ENCODE assay signal across 8 mouse cellular contexts in genomic region chr1:135728631-135729366, GRCm38 (mm10). TPM values are rescaled to one million over a fixed set of nuclear protein-coding genes. Genes with fewer than 3 reads are reported as not detected.
DNase-seq lines count a peak whose midpoint lies in the region; ATAC-seq and TF ChIP-seq lines count a peak whose summit lies in the region.

No protein-coding gene starts in this region.

- peak; percentile 98 for TF ChIP-seq POLR2A in lung, adult 2 months (IDR thresholded peaks at IDR 0.05; ENCODE audit: borderline replicate concordance, extremely low read depth, low read depth, low read length)

- peaks cover 0 to 19% of the 10 kb centered on the region in 2 experiments; a peak in 3 of 4 replicates for H3K4me1 ChIP-seq in ES-E14 (ENCODE audit: control insufficient read depth in 2 of 2, insufficient read depth in 2 of 2, low read length in 2 of 2, poor library complexity in 1 of 2)
- H3K4me1 ChIP-seq in forebrain, embryonic 14.5 days (ENCODE audit: control insufficient read depth, insufficient read depth, low read length): peaks cover 27% of the 10 kb centered on the region
- peaks cover 18% of the 10 kb centered on the region for H3K4me1 ChIP-seq in lung, adult 2 months (ENCODE audit: control insufficient read depth, insufficient read depth, low read length)
- peaks cover 32% of the 10 kb centered on the region for H3K4me1 ChIP-seq in neural tube, embryonic 15.5 days

- 0 out of 2 replicates have a peak, but pooled peaks have one; percentile 50 for ATAC-seq in cerebellum, adult (ENCODE audit: insufficient number of reproducible peaks, low FRiP score, low TSS enrichment)
- ATAC-seq in forebrain, embryonic 14.5 days: peak; percentile 85
- peak; percentile 85 for ATAC-seq in neural tube, embryonic 15.5 days (ENCODE audit: low FRiP score)

- intact Hi-C loops in heart, postnatal 14 days (cut with DNase I): no loop called here

- no peak overlapping the region for H3K27ac ChIP-seq in ES-E14 (ENCODE audit: insufficient read depth, low read depth, low read length, poor library complexity, severe bottlenecking)
- no peak overlapping the region for H3K27ac ChIP-seq in forebrain, embryonic 14.5 days (ENCODE audit: low read depth, low read length)
- H3K27ac ChIP-seq in neural tube, embryonic 15.5 days (replicated peaks): peak overlapping the region; percentile 54; the same call in 1 of the 2 replicates

- H3K9me3 ChIP-seq in ES-E14 (ENCODE audit: control insufficient read depth, insufficient read depth, low read depth, low read length): no peaks in the 10 kb centered on the region
- H3K9me3 ChIP-seq in forebrain, embryonic 14.5 days (replicated peaks; ENCODE audit: control insufficient read depth, low read length): no peaks in the 10 kb centered on the region
- no peaks in the 10 kb centered on the region for H3K9me3 ChIP-seq in neural tube, embryonic 15.5 days (replicated peaks)

- peak; percentile 83 for DNase-seq in ES-E14 (ENCODE audit: low read depth, low spot score)
- peak; percentile 91 for DNase-seq in forebrain, embryonic 14.5 days (ENCODE audit: low spot score)
- peak; percentile 89 to 92 for DNase-seq in heart, postnatal 14 days
- peak; percentile 65 to 86 for DNase-seq in layer of hippocampus, adult 18-20 months (ENCODE audit: low spot score in 2 of 2)
- DNase-seq in lung, adult 2 months: peak; percentile 92
- DNase-seq in testis, postnatal 10 days (ENCODE audit: low spot score): peak; percentile 89

- peak overlapping the region; percentile 76 to 93 for H3K4me3 ChIP-seq in ES-E14 (ENCODE audit: insufficient read depth in 1 of 2, low read depth in 1 of 2, low read length in 2 of 2, poor library complexity in 1 of 2, severe bottlenecking in 1 of 2)
- H3K4me3 ChIP-seq in forebrain, embryonic 14.5 days (ENCODE audit: low read depth, low read length): peak overlapping the region; percentile 45
- peak overlapping the region; percentile 73 for H3K4me3 ChIP-seq in lung, adult 2 months (replicated peaks; ENCODE audit: extremely low read depth, low read depth, low read length)
- H3K4me3 ChIP-seq in neural tube, embryonic 15.5 days (replicated peaks): peak overlapping the region; percentile 51

- in situ Hi-C loops in ES-E14 (cut with MboI; ENCODE audit: low sequenced_read_pairs in 2 of 2, unreplicated experiment in 2 of 2): no loop called here

- peak overlapping the region; percentile 76 for H3K9ac ChIP-seq in ES-E14 (ENCODE audit: insufficient read depth, low read depth, low read length, poor library complexity, severe bottlenecking)
- H3K9ac ChIP-seq in forebrain, embryonic 14.5 days (ENCODE audit: low read length): peak overlapping the region; percentile 64
- H3K9ac ChIP-seq in neural tube, embryonic 15.5 days (replicated peaks): peak overlapping the region; percentile 47

- no peaks in the 10 kb centered on the region for H3K36me3 ChIP-seq in ES-E14 (ENCODE audit: control insufficient read depth, insufficient read depth, low read length, poor library complexity, severe bottlenecking)
- no peaks in the 10 kb centered on the region for H3K36me3 ChIP-seq in forebrain, embryonic 14.5 days (ENCODE audit: control insufficient read depth, insufficient read depth, low read length)
- no peaks in the 10 kb centered on the region for H3K36me3 ChIP-seq in neural tube, embryonic 15.5 days

- TF ChIP-seq CTCF in lung, adult 2 months (IDR thresholded peaks at IDR 0.05; ENCODE audit: insufficient read depth, low read length): no peak

- H3K4me2 ChIP-seq in forebrain, embryonic 14.5 days (ENCODE audit: low read length): peak overlapping the region; percentile 83
- peak overlapping the region; percentile 82 for H3K4me2 ChIP-seq in neural tube, embryonic 15.5 days

- H3K27me3 ChIP-seq in forebrain, embryonic 14.5 days (replicated peaks; ENCODE audit: control insufficient read depth, insufficient read depth, low read length): no peaks in the 10 kb centered on the region
- no peaks in the 10 kb centered on the region; the same call in 1 of the 2 replicates for H3K27me3 ChIP-seq in neural tube, embryonic 15.5 days (replicated peaks)

- 2% methylated on average over 35 of the region's 35 CpGs for WGBS in forebrain, embryonic 14.5 days
- under 1% methylated on average over 35 of the region's 35 CpGs for WGBS in lung, adult 2 months
- WGBS in neural tube, embryonic 15.5 days: 1% methylated on average over 35 of the region's 35 CpGs

TF ChIP-seq in ES-E14, 5 proteins besides CTCF, POLR2A, EP300 and RAD21:
- TF ChIP-seq HCFC1 (IDR thresholded peaks at IDR 0.05; ENCODE audit: borderline replicate concordance, insufficient read depth, low read length) (peak; percentile 58; the same call in 1 of the 2 replicates), MAFK (IDR thresholded peaks at IDR 0.05; ENCODE audit: insufficient read depth, low read depth, low read length) (no peak), ZNF384 (IDR thresholded peaks at IDR 0.05; ENCODE audit: low read depth, low read length) (no peak)

RNA-seq across cellular contexts. Expression of gene Csrp1, which starts 8.9 kb away (rescaled TPM):
- 91.6 and 131 TPM in 2 replicates for total RNA-seq in ES-E14 (2012; rRNA removed)
- 22.3 and 24.9 TPM in 2 replicates for polyA plus RNA-seq in forebrain, embryonic 14.5 days (2014; fragmentation: Nextera tagmentation; extraction: Ambion mirVana)
- total RNA-seq in heart, postnatal 14 days (2021): 10 to 100 TPM; 60.3 to 66.0 TPM
- total RNA-seq in layer of hippocampus, adult 18-20 months (2021): 100 to 1,000 TPM; 272 to 277 TPM
- polyA plus RNA-seq in lung, adult 2 months (2012; rRNA removed): 556 and 717 TPM in 2 replicates
- 18.8 and 48.9 TPM in 2 replicates for polyA plus RNA-seq in neural tube, embryonic 15.5 days (2015; fragmentation: Nextera tagmentation; extraction: Ambion mirVana)

RNA-seq across cellular contexts. Expression of gene Phlda3, which starts 37.1 kb away (rescaled TPM):
- total RNA-seq in ES-E14 (2012; rRNA removed): 51.1 and 70.7 TPM in 2 replicates
- 16.4 and 17.4 TPM in 2 replicates for polyA plus RNA-seq in forebrain, embryonic 14.5 days (2014; fragmentation: Nextera tagmentation; extraction: Ambion mirVana)
- 10 to 100 TPM; 17.2 to 18.4 TPM for total RNA-seq in heart, postnatal 14 days (2021)
- total RNA-seq in layer of hippocampus, adult 18-20 months (2021): 10 to 100 TPM; 13.2 to 13.9 TPM
- 98.6 and 156 TPM in 2 replicates for polyA plus RNA-seq in lung, adult 2 months (2012; rRNA removed)
- 54.1 and 62.9 TPM in 2 replicates for polyA plus RNA-seq in neural tube, embryonic 15.5 days (2015; fragmentation: Nextera tagmentation; extraction: Ambion mirVana)

RNA-seq across cellular contexts. Expression of gene Tnni1, which starts 50.4 kb away (rescaled TPM):
- total RNA-seq in ES-E14 (2012; rRNA removed): 1.1 and 1.6 TPM in 2 replicates
- 0.39 TPM in 1 of 2 replicates, not detected in the other for polyA plus RNA-seq in forebrain, embryonic 14.5 days (2014; fragmentation: Nextera tagmentation; extraction: Ambion mirVana)
- 10 to 100 TPM; 18.6 to 29.4 TPM for total RNA-seq in heart, postnatal 14 days (2021)
- total RNA-seq in layer of hippocampus, adult 18-20 months (2021): 1 to 10 TPM; 1.2 to 1.5 TPM
- polyA plus RNA-seq in lung, adult 2 months (2012; rRNA removed): 0.26 and 1.5 TPM in 2 replicates
- 19.9 and 31.1 TPM in 2 replicates for polyA plus RNA-seq in neural tube, embryonic 15.5 days (2015; fragmentation: Nextera tagmentation; extraction: Ambion mirVana)
